In the genomic region with DNA sequence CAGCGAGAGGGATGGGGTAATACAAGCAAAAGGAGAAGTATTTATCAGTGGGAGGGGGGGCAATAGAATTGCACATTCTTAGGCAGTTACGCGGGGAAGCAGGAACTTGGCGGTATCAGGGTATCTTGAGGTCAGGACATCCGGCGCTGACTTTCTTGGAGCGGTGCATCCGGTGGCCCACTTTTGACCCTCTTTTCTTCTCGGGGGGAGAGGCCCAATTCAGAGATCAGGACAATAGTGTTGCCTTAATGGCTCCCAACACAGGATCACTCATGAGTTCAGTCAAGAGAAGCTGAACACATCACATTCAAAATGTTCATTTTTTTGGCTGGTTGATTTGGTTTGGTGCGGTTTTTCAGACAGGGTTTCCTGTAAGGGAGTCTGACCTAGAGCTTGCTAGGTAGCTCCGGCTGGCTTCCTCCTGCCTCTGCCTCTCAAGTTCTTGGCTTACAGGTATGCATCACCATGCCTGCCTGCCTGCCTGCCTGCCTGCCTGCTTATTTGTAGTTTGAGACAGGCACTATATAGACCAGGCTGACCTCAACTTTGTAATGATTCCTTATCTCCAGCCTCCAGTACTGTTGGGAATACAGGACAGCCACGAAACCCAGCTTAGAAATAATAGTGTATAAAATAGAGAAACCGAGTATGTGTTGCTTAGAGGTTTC, we compare ENCODE assay signal across 7 mouse cellular contexts. TPM values are rescaled to one million over a fixed set of nuclear protein-coding genes. Genes with fewer than 3 reads are reported as not detected.
DNase-seq lines count a peak whose midpoint lies in the region; ATAC-seq and TF ChIP-seq lines count a peak whose summit lies in the region.
"Not testable (repeated sequence)": the region's sequence is repeated elsewhere in the genome, so short reads cannot be mapped to it uniquely, and the experiment has no call there.

No protein-coding gene starts in this region.

- not testable (repeated sequence) for H3K9ac ChIP-seq in embryonic facial prominence, embryonic 11.5 days (replicated peaks; ENCODE audit: low read length); forebrain, postnatal 0 days; heart, embryonic 13.5 days; intestine, embryonic 15.5 days; liver, embryonic 11.5 days (ENCODE audit: low read depth, low read length); neural tube, embryonic 11.5 days (ENCODE audit: low read length)

- TF ChIP-seq CTCF in forebrain, postnatal 0 days (IDR thresholded peaks at IDR 0.05; ENCODE audit: low read depth), result not testable (repeated sequence)

- 0 out of 2 replicates have a peak, but pooled peaks have one; percentile 40 for ATAC-seq in embryonic facial prominence, embryonic 11.5 days (replicated peaks; ENCODE audit: insufficient number of reproducible peaks, low FRiP score, low TSS enrichment, low read depth)
- ATAC-seq in forebrain, postnatal 0 days, result peak; percentile 17; the same call in 1 of the 2 replicates
- ATAC-seq in heart, embryonic 13.5 days (ENCODE audit: extremely low read depth, insufficient number of reproducible peaks, low FRiP score, low TSS enrichment), result not testable (repeated sequence)
- peak; percentile 32; the same call in 1 of the 2 replicates for ATAC-seq in intestine, embryonic 15.5 days
- ATAC-seq in liver, embryonic 11.5 days (replicated peaks; ENCODE audit: low FRiP score), result 0 out of 2 replicates have a peak, but pooled peaks have one; percentile 20
- peak; percentile 37 for ATAC-seq in megakaryocyte-erythroid progenitor cell, adult 5-6 weeks (replicated peaks; ENCODE audit: low FRiP score, low TSS enrichment, poor library complexity, severe bottlenecking)
- ATAC-seq in neural tube, embryonic 11.5 days (ENCODE audit: insufficient read depth, low FRiP score, low TSS enrichment), result 0 out of 2 replicates have a peak, but pooled peaks have one; percentile 14

- H3K27ac ChIP-seq in embryonic facial prominence, embryonic 11.5 days (replicated peaks; ENCODE audit: low read depth, low read length); forebrain, postnatal 0 days (ENCODE audit: low read depth, low read length); intestine, embryonic 15.5 days; liver, embryonic 11.5 days (ENCODE audit: low read depth, low read length); neural tube, embryonic 11.5 days (ENCODE audit: low read depth, low read length): not testable (repeated sequence)
- peak overlapping the region; percentile 48 for H3K27ac ChIP-seq in heart, embryonic 13.5 days (replicated peaks)

- H3K27me3 ChIP-seq in embryonic facial prominence, embryonic 11.5 days (ENCODE audit: control insufficient read depth, insufficient read depth, low read length); forebrain, postnatal 0 days (ENCODE audit: insufficient read depth, low read length); heart, embryonic 13.5 days (replicated peaks); intestine, embryonic 15.5 days (replicated peaks); liver, embryonic 11.5 days (replicated peaks; ENCODE audit: control insufficient read depth, insufficient read depth, low read length); neural tube, embryonic 11.5 days (ENCODE audit: control insufficient read depth, insufficient read depth, low read length): not testable (repeated sequence)

- H3K4me3 ChIP-seq in embryonic facial prominence, embryonic 11.5 days (ENCODE audit: low read depth, low read length); forebrain, postnatal 0 days (ENCODE audit: low read depth, low read length); heart, embryonic 13.5 days; intestine, embryonic 15.5 days (replicated peaks); liver, embryonic 11.5 days (ENCODE audit: low read depth, low read length); neural tube, embryonic 11.5 days (ENCODE audit: low read depth, low read length): not testable (repeated sequence)

- not testable (repeated sequence) for H3K9me3 ChIP-seq in embryonic facial prominence, embryonic 11.5 days (replicated peaks; ENCODE audit: control insufficient read depth, low read length); forebrain, postnatal 0 days (ENCODE audit: low read length); heart, embryonic 13.5 days; intestine, embryonic 15.5 days; liver, embryonic 11.5 days (ENCODE audit: control insufficient read depth, low read length); neural tube, embryonic 11.5 days (ENCODE audit: control insufficient read depth, low read length)

- H3K4me1 ChIP-seq in embryonic facial prominence, embryonic 11.5 days (ENCODE audit: control insufficient read depth, insufficient read depth, low read length); forebrain, postnatal 0 days (ENCODE audit: insufficient read depth); heart, embryonic 13.5 days; intestine, embryonic 15.5 days (replicated peaks); liver, embryonic 11.5 days (replicated peaks; ENCODE audit: control insufficient read depth, insufficient read depth, low read length); neural tube, embryonic 11.5 days (ENCODE audit: control insufficient read depth, insufficient read depth, low read length): not testable (repeated sequence)

- H3K4me2 ChIP-seq in embryonic facial prominence, embryonic 11.5 days (ENCODE audit: low read depth, low read length); forebrain, postnatal 0 days (ENCODE audit: low read depth); intestine, embryonic 15.5 days (replicated peaks); liver, embryonic 11.5 days; neural tube, embryonic 11.5 days (ENCODE audit: low read depth): not testable (repeated sequence)
- peak overlapping the region; percentile 32; the same call in 1 of the 2 replicates for H3K4me2 ChIP-seq in heart, embryonic 13.5 days

- WGBS in embryonic facial prominence, embryonic 11.5 days, result 76% methylated on average over 13 of the region's 13 CpGs
- WGBS in forebrain, postnatal 0 days, result 88% methylated on average over 13 of the region's 13 CpGs
- WGBS in heart, embryonic 13.5 days, result 70% methylated on average over 13 of the region's 13 CpGs
- WGBS in intestine, embryonic 15.5 days, result 81% methylated on average over 13 of the region's 13 CpGs
- WGBS in liver, embryonic 11.5 days, result 71% methylated on average over 13 of the region's 13 CpGs
- WGBS in neural tube, embryonic 11.5 days, result 86% methylated on average over 13 of the region's 13 CpGs

- not testable (repeated sequence) for DNase-seq in embryonic facial prominence, embryonic 11.5 days (ENCODE audit: low spot score); forebrain, postnatal 0 days; liver, embryonic 11.5 days (ENCODE audit: low spot score); neural tube, embryonic 11.5 days (ENCODE audit: low spot score)

- not testable (repeated sequence) for H3K36me3 ChIP-seq in embryonic facial prominence, embryonic 11.5 days (replicated peaks; ENCODE audit: control insufficient read depth, insufficient read depth, low read depth, low read length); forebrain, postnatal 0 days (ENCODE audit: insufficient read depth); heart, embryonic 13.5 days; intestine, embryonic 15.5 days; liver, embryonic 11.5 days (ENCODE audit: control insufficient read depth, insufficient read depth, low read length); neural tube, embryonic 11.5 days (ENCODE audit: control insufficient read depth, insufficient read depth, low read length)

RNA-seq across cellular contexts. Expression of gene Kyat3, which starts 7.5 kb away (rescaled TPM):
- 18.5 and 22.5 TPM in 2 replicates for polyA plus RNA-seq in embryonic facial prominence, embryonic 11.5 days (2014; fragmentation: Nextera tagmentation; extraction: Ambion mirVana)
- 2.9 and 5.6 TPM in 2 replicates for total RNA-seq in forebrain, postnatal 0 days (2014; rRNA removed)
- 4.0 and 5.0 TPM in 2 replicates for polyA plus RNA-seq in forebrain, postnatal 0 days (2015; fragmentation: Nextera tagmentation; extraction: Ambion mirVana)
- polyA plus RNA-seq in heart, embryonic 13.5 days (2015; fragmentation: Nextera tagmentation; extraction: Ambion mirVana), result 11.1 and 12.0 TPM in 2 replicates
- polyA plus RNA-seq in intestine, embryonic 15.5 days (2015; fragmentation: Nextera tagmentation; extraction: Ambion mirVana), result 17.5 and 18.2 TPM in 2 replicates
- polyA plus RNA-seq in liver, embryonic 11.5 days (2014; fragmentation: Nextera tagmentation; extraction: Ambion mirVana), result 13.5 and 16.6 TPM in 2 replicates
- 6.1 and 13.5 TPM in 2 replicates for total RNA-seq in megakaryocyte-erythroid progenitor cell, adult 5-6 weeks (2014; fragmentation: Nextera tagmentation)
- 11.6 and 15.1 TPM in 2 replicates for total RNA-seq in megakaryocyte-erythroid progenitor cell, adult 5-6 weeks (2017)
- 14.4 and 16.7 TPM in 2 replicates for polyA plus RNA-seq in neural tube, embryonic 11.5 days (2014; fragmentation: Nextera tagmentation; extraction: Ambion mirVana)

RNA-seq across cellular contexts. Expression of gene Gtf2b, which starts 56.5 kb away (rescaled TPM):
- 102 and 104 TPM in 2 replicates for polyA plus RNA-seq in embryonic facial prominence, embryonic 11.5 days (2014; fragmentation: Nextera tagmentation; extraction: Ambion mirVana)
- total RNA-seq in forebrain, postnatal 0 days (2014; rRNA removed), result 47.1 and 55.0 TPM in 2 replicates
- polyA plus RNA-seq in forebrain, postnatal 0 days (2015; fragmentation: Nextera tagmentation; extraction: Ambion mirVana), result 59.8 and 72.1 TPM in 2 replicates
- polyA plus RNA-seq in heart, embryonic 13.5 days (2015; fragmentation: Nextera tagmentation; extraction: Ambion mirVana), result 60.1 and 61.1 TPM in 2 replicates
- 69.7 and 74.7 TPM in 2 replicates for polyA plus RNA-seq in intestine, embryonic 15.5 days (2015; fragmentation: Nextera tagmentation; extraction: Ambion mirVana)
- polyA plus RNA-seq in liver, embryonic 11.5 days (2014; fragmentation: Nextera tagmentation; extraction: Ambion mirVana), result 67.3 and 74.1 TPM in 2 replicates
- 48.9 and 53.6 TPM in 2 replicates for total RNA-seq in megakaryocyte-erythroid progenitor cell, adult 5-6 weeks (2014; fragmentation: Nextera tagmentation)
- total RNA-seq in megakaryocyte-erythroid progenitor cell, adult 5-6 weeks (2017), result 130 and 150 TPM in 2 replicates
- polyA plus RNA-seq in neural tube, embryonic 11.5 days (2014; fragmentation: Nextera tagmentation; extraction: Ambion mirVana), result 97.7 and 98.1 TPM in 2 replicates
